Mouse (Mus musculus): ENCODE measurements around the gene Slc44a2. TPM values are rescaled to one million over a fixed set of nuclear protein-coding genes. Genes with fewer than 3 reads are reported as not detected.
"Not testable (repeated sequence)": the region's sequence is repeated elsewhere in the genome, so short reads cannot be mapped to it uniquely, and the experiment has no call there.

Slc44a2 gene
- polyA plus RNA-seq, 1 experiment, result 67.7 TPM

DNA sequence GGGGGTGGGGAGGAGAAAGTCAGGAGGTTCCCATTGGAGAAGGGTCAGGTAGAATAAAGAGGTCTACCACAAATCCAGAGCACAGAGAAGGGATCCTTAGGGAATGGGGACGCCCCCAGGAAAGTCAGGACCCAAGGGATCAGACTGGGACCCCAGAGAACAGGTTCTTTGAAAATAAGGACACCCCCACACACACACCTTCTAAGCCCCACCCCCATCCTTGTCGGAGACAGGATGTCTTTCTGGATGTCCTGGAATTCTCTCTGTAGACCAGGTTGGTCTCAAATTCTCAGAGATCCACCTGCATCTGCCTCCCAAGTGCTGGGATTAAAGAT is 31.2 kb upstream of the Slc44a2 start:
- WGBS, result 79% methylated on average over 2 of the region's 2 CpGs
- DNase-seq, result no peak
- TF ChIP-seq POLR2A (IDR thresholded peaks at IDR 0.05; ENCODE audit: borderline replicate concordance, insufficient read depth, low read length) (no peak), CTCF (IDR thresholded peaks at IDR 0.05; ENCODE audit: borderline replicate concordance, insufficient read depth, low read depth, low read length) (no peak)
- Histone ChIP-seq H3K4me3 (replicated peaks; ENCODE audit: insufficient read depth, low read depth, low read length) (no peak overlapping the region), H3K27me3 (ENCODE audit: control insufficient read depth, insufficient read depth, low read length) (no peaks in the 10 kb centered on the region), H3K4me1 (ENCODE audit: control insufficient read depth, insufficient read depth, low read length) (peaks cover 14% of the 10 kb centered on the region), H3K27ac (ENCODE audit: insufficient read depth, low read length) (no peak overlapping the region)

DNA sequence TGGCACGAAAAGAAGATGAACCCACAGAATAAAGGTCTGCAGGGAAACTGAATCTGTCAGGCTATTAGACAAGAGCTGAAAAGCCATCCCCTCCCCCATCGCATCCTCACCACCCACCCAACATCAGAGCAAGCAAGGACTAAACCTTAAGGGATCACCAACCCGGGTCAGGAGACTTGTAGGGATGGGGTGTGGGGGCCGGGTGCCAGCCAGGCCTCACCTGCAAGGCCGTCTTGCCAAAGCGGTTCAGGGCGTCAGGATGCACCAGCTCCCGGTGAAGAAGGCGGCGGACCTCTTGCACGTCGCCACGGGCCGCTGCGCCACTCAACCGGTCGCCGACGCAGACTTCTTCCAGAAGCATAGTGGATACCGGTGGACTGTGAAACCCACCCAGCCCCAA is 29.9 kb upstream of the Slc44a2 start:
- DNase-seq, result peak in 1 of 2 experiments; percentile 69
- WGBS, result under 1% methylated on average over 20 of the region's 20 CpGs
- Histone ChIP-seq H3K4me3 (replicated peaks; ENCODE audit: insufficient read depth, low read depth, low read length) (peak overlapping the region; percentile 85), H3K27me3 (ENCODE audit: control insufficient read depth, insufficient read depth, low read length) (no peaks in the 10 kb centered on the region), H3K27ac (ENCODE audit: insufficient read depth, low read length) (peak overlapping the region; percentile 82), H3K4me1 (ENCODE audit: control insufficient read depth, insufficient read depth, low read length) (peaks cover 14% of the 10 kb centered on the region)
- no peak for TF ChIP-seq CTCF (IDR thresholded peaks at IDR 0.05; ENCODE audit: borderline replicate concordance, insufficient read depth, low read depth, low read length)
- TF ChIP-seq POLR2A (IDR thresholded peaks at IDR 0.05; ENCODE audit: borderline replicate concordance, insufficient read depth, low read length), result no peak

DNA sequence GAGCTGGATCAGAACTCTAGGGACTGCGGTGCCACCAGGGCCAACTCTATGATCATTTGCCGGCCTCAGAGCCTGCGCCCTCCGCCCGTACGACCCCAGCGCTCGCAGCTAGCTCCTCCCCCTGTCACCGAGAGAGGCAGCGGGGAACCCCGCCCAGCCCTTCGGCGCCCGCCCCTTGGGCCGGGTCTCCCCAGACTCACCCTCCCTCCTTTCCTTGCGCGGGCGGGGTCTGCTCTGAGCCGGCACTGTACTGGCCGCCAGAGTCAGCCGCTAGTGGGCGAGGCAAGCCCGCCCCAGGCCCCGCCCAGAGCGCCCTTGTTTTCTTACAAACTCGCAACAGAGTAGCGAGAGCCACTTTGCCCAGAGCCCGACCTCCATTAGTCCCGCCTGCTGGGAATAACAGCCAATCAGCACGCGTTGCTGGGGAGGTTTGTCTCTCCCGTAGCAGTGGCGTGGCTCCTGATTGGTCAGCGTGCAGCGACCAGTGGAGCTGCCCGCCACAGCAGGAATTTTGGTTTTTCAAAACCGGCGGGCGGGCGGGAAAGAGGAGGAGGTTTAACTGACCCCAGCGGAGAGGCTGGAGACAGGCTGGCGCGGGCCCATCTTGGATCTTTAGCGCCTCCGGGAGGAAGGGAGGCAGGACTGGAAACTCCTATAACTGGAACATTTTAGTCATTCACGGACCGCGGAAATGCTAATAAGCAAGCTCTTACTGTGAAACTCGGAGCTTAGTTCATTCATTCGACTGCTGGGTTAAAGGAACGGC is 29.3 kb upstream of the Slc44a2 start, which contains the start of gene Cdkn2d:
Gene Cdkn2d, minus strand, starts transcription at position 386 of the 766 bp plus-strand sequence.
- Histone ChIP-seq H3K4me3 (replicated peaks; ENCODE audit: insufficient read depth, low read depth, low read length) (peak within 1 kb of the TSS; percentile 85), H3K27me3 (ENCODE audit: control insufficient read depth, insufficient read depth, low read length) (no peaks in the 10 kb centered on the region), H3K27ac (ENCODE audit: insufficient read depth, low read length) (peak within 1 kb of the TSS; percentile 82), H3K4me1 (ENCODE audit: control insufficient read depth, insufficient read depth, low read length) (peaks cover 14% of the 10 kb centered on the region)
- DNase-seq, result peak; percentile 100
- WGBS, result under 1% methylated on average over 49 of the region's 51 CpGs
- peak; percentile 58; the same call in 1 of the 2 replicates for TF ChIP-seq POLR2A (IDR thresholded peaks at IDR 0.05; ENCODE audit: borderline replicate concordance, insufficient read depth, low read length)
- no peak for TF ChIP-seq CTCF (IDR thresholded peaks at IDR 0.05; ENCODE audit: borderline replicate concordance, insufficient read depth, low read depth, low read length)

DNA sequence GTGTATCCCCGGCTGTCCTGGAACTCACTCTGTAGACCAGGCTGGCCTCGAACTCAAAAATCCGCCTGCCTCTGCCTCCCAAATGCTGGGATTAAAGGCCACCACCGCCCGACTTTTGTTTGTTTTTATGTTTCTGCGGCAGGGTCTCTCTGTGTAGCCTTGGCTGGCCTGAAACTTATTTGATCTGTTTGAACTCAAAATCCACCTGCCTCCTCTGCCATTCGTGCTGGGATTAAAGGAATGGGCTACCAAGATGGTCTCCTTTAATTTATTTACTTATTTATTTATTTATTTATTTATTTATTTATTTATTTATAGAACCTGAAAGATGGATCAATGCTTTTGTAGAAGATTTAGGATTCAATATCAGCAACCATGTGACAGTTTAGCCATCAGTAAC is 28.6 kb upstream of the Slc44a2 start:
- not testable (repeated sequence) for H3K27ac ChIP-seq (ENCODE audit: insufficient read depth, low read length); H3K27me3 ChIP-seq (ENCODE audit: control insufficient read depth, insufficient read depth, low read length); H3K4me3 ChIP-seq (replicated peaks; ENCODE audit: insufficient read depth, low read depth, low read length); H3K4me1 ChIP-seq (ENCODE audit: control insufficient read depth, insufficient read depth, low read length); DNase-seq
- WGBS, result 17% methylated on average over 7 of the region's 7 CpGs

DNA sequence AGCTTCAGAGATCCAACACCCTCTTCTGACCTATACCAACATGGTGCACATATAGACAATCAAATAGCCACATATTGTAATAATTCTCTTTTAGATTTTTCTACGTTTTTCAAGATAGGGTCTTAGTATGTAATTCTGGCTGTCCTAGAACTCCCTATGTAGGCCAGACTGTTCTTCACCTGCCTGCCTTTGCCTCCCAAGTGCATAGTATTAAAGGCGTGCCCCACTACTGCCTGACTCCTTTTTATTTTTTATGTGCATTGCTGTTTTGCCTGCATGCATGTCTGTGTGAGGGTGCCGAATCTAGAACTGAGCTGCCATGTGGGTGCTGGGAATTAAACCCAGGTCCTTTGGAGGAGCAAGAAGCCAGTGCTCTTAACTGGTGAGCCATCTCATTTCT is 28.2 kb upstream of the Slc44a2 start:
- no peak for DNase-seq
- Histone ChIP-seq H3K27ac (ENCODE audit: insufficient read depth, low read length) (no peak overlapping the region), H3K27me3 (ENCODE audit: control insufficient read depth, insufficient read depth, low read length) (no peaks in the 10 kb centered on the region), H3K4me1 (ENCODE audit: control insufficient read depth, insufficient read depth, low read length) (peaks cover 8% of the 10 kb centered on the region), H3K4me3 (replicated peaks; ENCODE audit: insufficient read depth, low read depth, low read length) (no peak overlapping the region)
- WGBS, result 94% methylated on average over 3 of the region's 3 CpGs
- TF ChIP-seq POLR2A (IDR thresholded peaks at IDR 0.05; ENCODE audit: borderline replicate concordance, insufficient read depth, low read length) (no peak), CTCF (IDR thresholded peaks at IDR 0.05; ENCODE audit: borderline replicate concordance, insufficient read depth, low read depth, low read length) (no peak)

DNA sequence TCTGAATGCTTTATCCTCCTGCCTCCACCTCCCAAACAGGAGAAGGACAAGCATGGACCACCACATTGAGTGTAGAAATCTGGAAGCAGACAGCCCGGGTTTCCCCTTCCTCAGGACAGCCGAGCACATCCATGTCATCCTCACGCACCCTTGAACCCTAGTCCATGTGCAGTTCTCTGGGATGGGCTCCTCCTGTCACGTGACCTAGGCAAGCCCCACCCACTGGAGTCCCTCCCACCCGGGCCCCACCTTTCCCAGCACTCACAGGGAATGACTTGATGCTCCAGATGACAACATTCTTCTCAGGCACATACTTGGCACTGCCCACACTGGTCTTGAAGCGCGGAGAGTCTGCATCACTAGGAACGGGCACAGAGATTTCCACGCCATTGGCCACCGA is 21.5 kb upstream of the Slc44a2 start:
- Histone ChIP-seq H3K4me1 (ENCODE audit: control insufficient read depth, insufficient read depth, low read length) (no peaks in the 10 kb centered on the region), H3K4me3 (replicated peaks; ENCODE audit: insufficient read depth, low read depth, low read length) (no peak overlapping the region), H3K27ac (ENCODE audit: insufficient read depth, low read length) (no peak overlapping the region), H3K27me3 (ENCODE audit: control insufficient read depth, insufficient read depth, low read length) (no peaks in the 10 kb centered on the region)
- TF ChIP-seq POLR2A (IDR thresholded peaks at IDR 0.05; ENCODE audit: borderline replicate concordance, insufficient read depth, low read length) (no peak), CTCF (IDR thresholded peaks at IDR 0.05; ENCODE audit: borderline replicate concordance, insufficient read depth, low read depth, low read length) (no peak)
- 75% methylated on average over 10 of the region's 10 CpGs for WGBS
- DNase-seq, result no peak

DNA sequence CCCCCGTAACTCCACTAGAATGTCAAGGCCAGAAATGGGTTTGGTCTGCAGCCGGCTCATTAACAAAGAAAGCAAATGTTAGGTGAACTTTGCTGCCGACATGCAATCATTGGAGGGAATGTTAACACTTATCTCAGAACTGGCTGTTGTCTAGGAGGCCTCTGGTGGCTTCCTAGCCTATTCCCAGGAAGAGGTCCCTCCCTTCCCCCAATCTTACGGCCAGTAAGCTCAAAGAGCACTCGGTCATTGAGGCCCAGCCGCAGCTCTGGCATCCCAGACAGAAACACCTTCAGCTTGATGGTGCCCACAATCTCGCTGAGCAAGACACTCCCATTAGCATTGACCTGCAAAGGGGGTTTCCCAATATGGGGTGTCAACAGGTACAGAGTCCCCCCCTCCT is 15.4 kb upstream of the Slc44a2 start:
- TF ChIP-seq POLR2A (IDR thresholded peaks at IDR 0.05; ENCODE audit: borderline replicate concordance, insufficient read depth, low read length) (no peak), CTCF (IDR thresholded peaks at IDR 0.05; ENCODE audit: borderline replicate concordance, insufficient read depth, low read depth, low read length) (no peak)
- no peaks in the 10 kb centered on the region for H3K27me3 ChIP-seq (ENCODE audit: control insufficient read depth, insufficient read depth, low read length)
- H3K4me3 ChIP-seq (replicated peaks; ENCODE audit: insufficient read depth, low read depth, low read length), result no peak overlapping the region
- no peak for DNase-seq
- H3K27ac ChIP-seq (ENCODE audit: insufficient read depth, low read length), result no peak overlapping the region
- no peaks in the 10 kb centered on the region for H3K4me1 ChIP-seq (ENCODE audit: control insufficient read depth, insufficient read depth, low read length)
- 91% methylated on average over 7 of the region's 7 CpGs for WGBS

DNA sequence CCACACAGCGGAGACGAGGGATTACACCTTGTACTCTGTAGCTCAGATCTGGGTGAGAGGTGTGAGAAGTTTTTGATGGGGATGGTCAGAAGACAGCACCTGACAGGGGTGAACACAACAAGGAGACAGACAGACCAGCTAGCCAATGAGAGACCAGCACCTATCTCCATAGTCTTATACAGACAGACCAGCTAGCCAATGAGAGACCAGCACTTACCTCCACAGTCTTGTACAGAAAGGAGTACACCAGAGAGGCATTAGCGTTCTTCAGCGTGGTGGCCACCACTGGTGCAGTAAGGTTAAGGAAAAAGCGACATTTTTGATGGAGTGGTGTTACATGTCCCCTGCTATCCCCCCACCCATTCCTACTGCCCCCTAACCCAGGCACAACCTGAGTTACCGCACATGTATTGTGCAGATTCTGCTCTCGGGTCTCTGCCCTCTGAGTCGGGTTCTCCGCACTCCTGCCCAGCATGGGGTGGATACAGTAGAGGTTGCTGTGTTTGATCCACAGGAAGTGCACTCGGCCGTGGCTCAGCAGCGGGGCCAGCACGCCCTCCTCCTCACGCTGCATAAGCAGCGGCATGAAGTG is 11.3 kb upstream of the Slc44a2 start:
- TF ChIP-seq CTCF (IDR thresholded peaks at IDR 0.05; ENCODE audit: borderline replicate concordance, insufficient read depth, low read depth, low read length) (no peak), POLR2A (IDR thresholded peaks at IDR 0.05; ENCODE audit: borderline replicate concordance, insufficient read depth, low read length) (no peak)
- no peak overlapping the region for H3K27ac ChIP-seq (ENCODE audit: insufficient read depth, low read length)
- WGBS, result 61% methylated on average over 15 of the region's 15 CpGs
- no peak for DNase-seq
- H3K27me3 ChIP-seq (ENCODE audit: control insufficient read depth, insufficient read depth, low read length), result no peaks in the 10 kb centered on the region
- no peaks in the 10 kb centered on the region for H3K4me1 ChIP-seq (ENCODE audit: control insufficient read depth, insufficient read depth, low read length)
- H3K4me3 ChIP-seq (replicated peaks; ENCODE audit: insufficient read depth, low read depth, low read length), result no peak overlapping the region

All from cerebellum, adult 2 months (tissue).